Mouse (Mus musculus) liver, embryonic 15.5 days (tissue): ENCODE results near the gene Adamts20. TPM values are rescaled to one million over a fixed set of nuclear protein-coding genes. Genes with fewer than 3 reads are reported as not detected.

Experiments
- ATAC-seq: fragments of 200-750 bp; cut with Nextera tagmentation; 2 replicates; pipeline ENCODE4 v1.8.0; 2017; ENCODE audit warnings: moderate number of reproducible peaks, mild to moderate bottlenecking, moderate library complexity; ENCODE audit not compliant: insufficient read depth
- H3K27ac ChIP-seq: fragments of 300-500 bp; sonication (generic); replicated peaks from 2 replicates; pipeline ENCODE4 v1.5.1; 2015; ENCODE audit warnings: mild to moderate bottlenecking, inconsistent platforms
- H3K27me3 ChIP-seq: fragments of 300-500 bp; sonication (generic); 2 replicates; pipeline ENCODE4 v1.6.1; 2015; ENCODE audit warnings: mild to moderate bottlenecking, inconsistent platforms
- H3K36me3 ChIP-seq: fragments of 300-500 bp; sonication (generic); replicated peaks from 2 replicates; pipeline ENCODE4 v1.6.1; 2015; ENCODE audit warnings: moderate library complexity, mild to moderate bottlenecking, inconsistent platforms
- H3K4me1 ChIP-seq: fragments of 300-500 bp; sonication (generic); replicated peaks from 2 replicates; pipeline ENCODE4 v1.6.1; 2015; ENCODE audit warnings: inconsistent platforms
- H3K4me2 ChIP-seq: fragments of 300-500 bp; sonication (generic); 2 replicates; pipeline ENCODE4 v1.6.1; 2015; ENCODE audit warnings: moderate library complexity, mild to moderate bottlenecking, inconsistent platforms
- H3K4me3 ChIP-seq: fragments of 300-500 bp; sonication (generic); replicated peaks from 2 replicates; pipeline ENCODE4 v1.5.1; 2015; ENCODE audit warnings: mild to moderate bottlenecking, inconsistent platforms
- H3K9ac ChIP-seq: fragments of 300-500 bp; sonication (generic); 2 replicates; pipeline ENCODE4 v1.6.1; 2015; ENCODE audit warnings: moderate library complexity, mild to moderate bottlenecking, inconsistent platforms
- H3K9me3 ChIP-seq: fragments of 300-500 bp; sonication (generic); replicated peaks from 2 replicates; pipeline ENCODE4 v1.6.1; 2016; ENCODE audit warnings: inconsistent platforms
- WGBS: fragments of 180-500 bp; shearing (Covaris S2); methylation state at CpG from one replicate; pipeline ENCODE4 v1.1.7; 2015; ENCODE audit warnings: mixed read lengths; ENCODE audit not compliant: insufficient replicate concordance; 5-methylcytosine and 5-hydroxymethylcytosine counted together
- polyA plus RNA-seq: library from polyadenylated mRNA; unstranded; fragments of >200 nt; fragmentation: Nextera tagmentation; extraction: Ambion mirVana; gene quantifications from 2 replicates; pipeline ENCODE4 v1.2.1, GENCODE M21; 2015

Adamts20 gene
- polyA plus RNA-seq, 1 experiment from 2014 or later: 0.06 TPM

- WGBS: 43% methylated on average over 8 of the region's 8 CpGs
- no peaks in the 10 kb centered on the region for H3K9me3 ChIP-seq
- no peaks in the 10 kb centered on the region for H3K27me3 ChIP-seq
- H3K9ac ChIP-seq: no peak overlapping the region
- no peak overlapping the region for H3K27ac ChIP-seq
- no peak overlapping the region for H3K4me3 ChIP-seq
- H3K4me1 ChIP-seq: no peaks in the 10 kb centered on the region
- H3K4me2 ChIP-seq: no peak overlapping the region
- H3K36me3 ChIP-seq: no peaks in the 10 kb centered on the region
- no peak for ATAC-seq
Observed at GRCm38 (mm10) chr15:94444437-94445136, 20.6 kb downstream of the Adamts20 start.

GRCm38 (mm10) chr15:94444043-94444436, 21.2 kb downstream of the Adamts20 start:
- Histone ChIP-seq H3K27me3 (no peaks in the 10 kb centered on the region), H3K4me2 (no peak overlapping the region), H3K4me3 (no peak overlapping the region), H3K9me3 (no peaks in the 10 kb centered on the region), H3K36me3 (no peaks in the 10 kb centered on the region), H3K9ac (no peak overlapping the region), H3K27ac (no peak overlapping the region), H3K4me1 (no peaks in the 10 kb centered on the region)
- ATAC-seq: no peak
- WGBS: 73% methylated on average over 11 of the region's 11 CpGs

GRCm38 (mm10) chr15:94443025-94443424, 22.2 kb downstream of the Adamts20 start:
- no peak for ATAC-seq
- H3K27me3 ChIP-seq: no peaks in the 10 kb centered on the region
- WGBS: 40% methylated on average over 2 of the region's 2 CpGs
- no peak overlapping the region for H3K4me2 ChIP-seq
- no peak overlapping the region for H3K27ac ChIP-seq
- H3K36me3 ChIP-seq: no peaks in the 10 kb centered on the region
- no peak overlapping the region for H3K9ac ChIP-seq
- no peaks in the 10 kb centered on the region for H3K4me1 ChIP-seq
- H3K4me3 ChIP-seq: no peak overlapping the region
- no peaks in the 10 kb centered on the region for H3K9me3 ChIP-seq

GRCm38 (mm10) chr15:94435532-94435931, 29.7 kb downstream of the Adamts20 start:
- 63% methylated on average over 5 of the region's 5 CpGs for WGBS
- Histone ChIP-seq H3K4me1 (no peaks in the 10 kb centered on the region), H3K4me3 (no peak overlapping the region), H3K9me3 (no peaks in the 10 kb centered on the region), H3K4me2 (no peak overlapping the region), H3K36me3 (no peaks in the 10 kb centered on the region), H3K27me3 (no peaks in the 10 kb centered on the region), H3K9ac (no peak overlapping the region), H3K27ac (no peak overlapping the region)
- ATAC-seq: no peak

- 68% methylated on average over 14 of the region's 14 CpGs for WGBS
- Histone ChIP-seq H3K4me2 (no peak overlapping the region), H3K4me1 (no peaks in the 10 kb centered on the region), H3K9me3 (no peaks in the 10 kb centered on the region), H3K4me3 (no peak overlapping the region), H3K27ac (no peak overlapping the region), H3K36me3 (no peaks in the 10 kb centered on the region), H3K27me3 (no peaks in the 10 kb centered on the region), H3K9ac (no peak overlapping the region)
- ATAC-seq: no peak
Observed at GRCm38 (mm10) chr15:94430681-94431405, 34.4 kb downstream of the Adamts20 start.

GRCm38 (mm10) chr15:94428726-94429125, 36.5 kb downstream of the Adamts20 start:
- Histone ChIP-seq H3K9me3 (no peaks in the 10 kb centered on the region), H3K4me2 (no peak overlapping the region), H3K4me1 (no peaks in the 10 kb centered on the region), H3K27ac (no peak overlapping the region), H3K4me3 (no peak overlapping the region), H3K27me3 (no peaks in the 10 kb centered on the region), H3K36me3 (no peaks in the 10 kb centered on the region), H3K9ac (no peak overlapping the region)
- no peak for ATAC-seq
- 72% methylated on average over 4 of the region's 4 CpGs for WGBS

- no peak overlapping the region for H3K27ac ChIP-seq
- H3K9me3 ChIP-seq: no peaks in the 10 kb centered on the region
- no peaks in the 10 kb centered on the region for H3K27me3 ChIP-seq
- 60% methylated on average over 9 of the region's 9 CpGs for WGBS
- H3K9ac ChIP-seq: no peak overlapping the region
- no peaks in the 10 kb centered on the region for H3K4me1 ChIP-seq
- ATAC-seq: no peak
- no peaks in the 10 kb centered on the region for H3K36me3 ChIP-seq
- no peak overlapping the region for H3K4me2 ChIP-seq
- H3K4me3 ChIP-seq: no peak overlapping the region
Observed at GRCm38 (mm10) chr15:94427482-94428214, 37.6 kb downstream of the Adamts20 start.

- Histone ChIP-seq H3K4me1 (no peaks in the 10 kb centered on the region), H3K36me3 (no peaks in the 10 kb centered on the region), H3K4me2 (no peak overlapping the region), H3K9me3 (no peaks in the 10 kb centered on the region), H3K9ac (no peak overlapping the region), H3K27me3 (no peaks in the 10 kb centered on the region), H3K27ac (no peak overlapping the region), H3K4me3 (no peak overlapping the region)
- ATAC-seq: no peak
- 48% methylated on average over 6 of the region's 6 CpGs for WGBS
Observed at GRCm38 (mm10) chr15:94420526-94420925, 44.7 kb downstream of the Adamts20 start.

GRCm38 (mm10) chr15:94419167-94419566, 46.1 kb downstream of the Adamts20 start:
- Histone ChIP-seq H3K36me3 (no peaks in the 10 kb centered on the region), H3K9me3 (no peaks in the 10 kb centered on the region), H3K4me1 (no peaks in the 10 kb centered on the region), H3K4me3 (no peak overlapping the region), H3K9ac (no peak overlapping the region), H3K27me3 (no peaks in the 10 kb centered on the region), H3K4me2 (no peak overlapping the region), H3K27ac (no peak overlapping the region)
- no peak for ATAC-seq
- 64% methylated on average over 9 of the region's 9 CpGs for WGBS

- WGBS: 75% methylated on average over 5 of the region's 5 CpGs
Observed at GRCm38 (mm10) chr15:94418427-94418826, 46.8 kb downstream of the Adamts20 start.

More at GRCm38 (mm10) chr15:94418427-94418826, 46.8 kb downstream of the Adamts20 start:
- Histone ChIP-seq H3K9ac (no peak overlapping the region), H3K36me3 (no peaks in the 10 kb centered on the region), H3K4me1 (no peaks in the 10 kb centered on the region), H3K27me3 (no peaks in the 10 kb centered on the region), H3K4me2 (no peak overlapping the region), H3K4me3 (no peak overlapping the region), H3K27ac (no peak overlapping the region), H3K9me3 (no peaks in the 10 kb centered on the region)
- ATAC-seq: no peak
